Mouse (Mus musculus) small intestine, adult 2 months (tissue): Measurements from ENCODE around the gene Id3.
A peak's percentile ranks its signal among the peaks of the same experiment; 100 is the strongest.

Experiments used
- CTCF ChIP-seq: fragments of 200-500 bp; IDR thresholded peaks from 2 replicates; pipeline ENCODE4 v1.5.1; 2012; ENCODE audit warnings: low read depth, mild to moderate bottlenecking, control low read depth, inconsistent platforms, low read length, moderate library complexity, mixed read lengths; ENCODE audit not compliant: insufficient replicate concordance, insufficient read length; ENCODE audit errors: extremely low read depth
- POLR2A ChIP-seq: fragments of 200-500 bp; IDR thresholded peaks from 2 replicates; pipeline ENCODE4 v1.6.1; 2012; ENCODE audit warnings: low read depth, mild to moderate bottlenecking, control low read depth, inconsistent platforms, low read length, moderate library complexity

GRCm38 (mm10) chr4:136195029-136195428, 51.7 kb downstream of the Id3 start:
- TF ChIP-seq POLR2A (no peak), CTCF (0 out of 2 replicates have a peak, but pooled peaks have one; percentile 4)
